Mouse (Mus musculus): ENCODE measurements around the gene Tmem102. TPM values are rescaled to one million over a fixed set of nuclear protein-coding genes. Genes with fewer than 3 reads are reported as not detected.

The Tmem102 gene
- not detected in 2 replicates for total RNA-seq (2017)

- ATAC-seq (replicated peaks; ENCODE audit: low read depth, poor library complexity, severe bottlenecking), result no peak
Observed at GRCm38 (mm10) chr11:69804972-69805909, at the start of gene Tmem102. Gene Tmem102, minus strand, starts transcription at chr11:69805624.

- no peak for ATAC-seq (replicated peaks; ENCODE audit: low read depth, poor library complexity, severe bottlenecking)
Observed at GRCm38 (mm10) chr11:69854680-69855079, 49.3 kb upstream of the Tmem102 start.

- peak; percentile 68 for ATAC-seq (replicated peaks; ENCODE audit: low read depth, poor library complexity, severe bottlenecking)
Observed at GRCm38 (mm10) chr11:69853994-69854393, 48.6 kb upstream of the Tmem102 start.

GRCm38 (mm10) chr11:69850754-69851153, 45.3 kb upstream of the Tmem102 start:
- peak; percentile 41 for ATAC-seq (replicated peaks; ENCODE audit: low read depth, poor library complexity, severe bottlenecking)

GRCm38 (mm10) chr11:69849884-69850283, 44.5 kb upstream of the Tmem102 start:
- no peak for ATAC-seq (replicated peaks; ENCODE audit: low read depth, poor library complexity, severe bottlenecking)

- no peak for ATAC-seq (replicated peaks; ENCODE audit: low read depth, poor library complexity, severe bottlenecking)
Observed at GRCm38 (mm10) chr11:69849128-69849527, 43.7 kb upstream of the Tmem102 start.

GRCm38 (mm10) chr11:69848021-69848420, 42.6 kb upstream of the Tmem102 start:
- ATAC-seq (replicated peaks; ENCODE audit: low read depth, poor library complexity, severe bottlenecking), result no peak

- ATAC-seq (replicated peaks; ENCODE audit: low read depth, poor library complexity, severe bottlenecking), result peak; percentile 26
Observed at GRCm38 (mm10) chr11:69846738-69847688, 41.6 kb upstream of the Tmem102 start.

GRCm38 (mm10) chr11:69846198-69846680, 40.8 kb upstream of the Tmem102 start, which contains the start of gene Plscr3:
Gene Plscr3, plus strand, starts transcription at chr11:69846376.
- ATAC-seq (replicated peaks; ENCODE audit: low read depth, poor library complexity, severe bottlenecking), result peak; percentile 83

- no peak for ATAC-seq (replicated peaks; ENCODE audit: low read depth, poor library complexity, severe bottlenecking)
Observed at GRCm38 (mm10) chr11:69838714-69839104, 33.3 kb upstream of the Tmem102 start.

GRCm38 (mm10) chr11:69837952-69838713, 32.7 kb upstream of the Tmem102 start, which contains the start of gene Tmem256:
Gene Tmem256, plus strand, starts transcription at chr11:69838514.
- ATAC-seq (replicated peaks; ENCODE audit: low read depth, poor library complexity, severe bottlenecking), result peak; percentile 81

- ATAC-seq (replicated peaks; ENCODE audit: low read depth, poor library complexity, severe bottlenecking), result peak; percentile 6; the same call in 1 of the 2 replicates
Observed at GRCm38 (mm10) chr11:69837604-69837951, 32.2 kb upstream of the Tmem102 start, which contains the start of gene Nlgn2. Gene Nlgn2, minus strand, starts transcription at chr11:69837784.

GRCm38 (mm10) chr11:69836703-69837576, 31.5 kb upstream of the Tmem102 start:
- no peak for ATAC-seq (replicated peaks; ENCODE audit: low read depth, poor library complexity, severe bottlenecking)

- no peak for ATAC-seq (replicated peaks; ENCODE audit: low read depth, poor library complexity, severe bottlenecking)
Observed at GRCm38 (mm10) chr11:69835966-69836335, 30.5 kb upstream of the Tmem102 start.

GRCm38 (mm10) chr11:69835326-69835965, 30.0 kb upstream of the Tmem102 start:
- ATAC-seq (replicated peaks; ENCODE audit: low read depth, poor library complexity, severe bottlenecking), result no peak

- ATAC-seq (replicated peaks; ENCODE audit: low read depth, poor library complexity, severe bottlenecking), result peak; percentile 10; the same call in 1 of the 2 replicates
Observed at GRCm38 (mm10) chr11:69834001-69834549, 28.7 kb upstream of the Tmem102 start.

GRCm38 (mm10) chr11:69833554-69833953, 28.1 kb upstream of the Tmem102 start:
- no peak for ATAC-seq (replicated peaks; ENCODE audit: low read depth, poor library complexity, severe bottlenecking)

GRCm38 (mm10) chr11:69828832-69829231, 23.4 kb upstream of the Tmem102 start:
- ATAC-seq (replicated peaks; ENCODE audit: low read depth, poor library complexity, severe bottlenecking), result no peak
